In the genomic region with DNA sequence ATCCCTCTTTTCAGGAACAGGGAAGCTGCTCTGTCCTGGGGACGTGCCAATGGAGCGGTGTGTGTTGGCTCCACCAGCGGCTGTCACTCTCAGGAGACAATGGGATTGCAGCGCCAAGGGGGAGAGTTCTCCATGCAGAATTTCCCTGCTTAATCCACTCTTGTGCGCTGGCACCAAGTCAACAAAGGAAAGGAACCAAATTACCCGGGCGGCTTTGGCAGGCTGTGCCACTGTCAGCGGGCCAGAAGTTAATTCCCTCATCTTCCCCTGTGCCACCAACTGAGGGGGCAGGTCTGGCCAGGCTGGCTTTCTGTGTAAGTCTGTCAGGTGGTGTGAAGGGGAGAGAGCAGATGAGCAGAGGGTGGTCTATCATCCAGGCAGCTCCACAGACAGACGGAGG, we compare ENCODE assay signal across 9 mouse cellular contexts.
DNase-seq lines count a peak whose midpoint lies in the region; ATAC-seq and TF ChIP-seq lines count a peak whose summit lies in the region.
"Had no signal": no experiment of that assay in that cellular context is flagged by ENCODE, and none has a peak within 500 bp of the region (broad histone marks: within the 10 kb centered on the region; RNA-seq: fewer than 3 reads in every experiment).

No protein-coding gene starts in this region.

- no peaks in the 10 kb centered on the region for H3K27me3 ChIP-seq in forebrain, embryonic 13.5 days
- no peaks in the 10 kb centered on the region for H3K27me3 ChIP-seq in hindbrain, embryonic 15.5 days
- no peaks in the 10 kb centered on the region for H3K27me3 ChIP-seq in lung, embryonic 14.5 days (ENCODE audit: insufficient read depth, low read length)

- H3K4me2 ChIP-seq in forebrain, embryonic 13.5 days = 0 out of 2 replicates have a peak overlapping the region, but pooled peaks have one; percentile 20
- H3K4me2 ChIP-seq in hindbrain, embryonic 15.5 days = no peak overlapping the region
- H3K4me2 ChIP-seq in lung, embryonic 14.5 days = no peak overlapping the region

- H3K9me3 ChIP-seq in forebrain, embryonic 13.5 days (replicated peaks) = no peaks in the 10 kb centered on the region
- H3K9me3 ChIP-seq in hindbrain, embryonic 15.5 days = no peaks in the 10 kb centered on the region
- no peaks in the 10 kb centered on the region for H3K9me3 ChIP-seq in lung, embryonic 14.5 days (ENCODE audit: low read depth, low read length)

- H3K4me3 ChIP-seq in forebrain, embryonic 13.5 days = no peak overlapping the region
- H3K4me3 ChIP-seq in hindbrain, embryonic 15.5 days = no peak overlapping the region
- H3K4me3 ChIP-seq in lung, embryonic 14.5 days (ENCODE audit: low read depth, low read length) = no peak overlapping the region

- H3K27ac ChIP-seq in forebrain, embryonic 13.5 days = peak overlapping the region; percentile 51
- no peak overlapping the region; the same call in 1 of the 2 replicates for H3K27ac ChIP-seq in hindbrain, embryonic 15.5 days (replicated peaks)
- H3K27ac ChIP-seq in lung, embryonic 14.5 days (ENCODE audit: low read depth) = no peak overlapping the region
- H3K27ac ChIP-seq: liver, embryonic 14.5 days had no signal

- WGBS in forebrain, embryonic 13.5 days = 7% methylated on average over 9 of the region's 9 CpGs
- 25% methylated on average over 9 of the region's 9 CpGs for WGBS in hindbrain, embryonic 15.5 days
- WGBS in lung, embryonic 14.5 days = 61% methylated on average over 9 of the region's 9 CpGs

- peak; percentile 25 for DNase-seq in retina, adult 2 months (ENCODE audit: low read depth, low spot score)
- no peak for DNase-seq in retina, embryonic 14.5 days (ENCODE audit: low spot score)
- peak; percentile 27 for DNase-seq in lung, embryonic 14.5 days
- DNase-seq in right cerebral cortex, postnatal 14 days = peak; percentile 48
- DNase-seq in embryo, embryonic 10.5 days (ENCODE audit: low spot score) = no peak

- H3K4me1 ChIP-seq in forebrain, embryonic 13.5 days = peaks cover 54% of the 10 kb centered on the region
- H3K4me1 ChIP-seq in hindbrain, embryonic 15.5 days (replicated peaks) = peaks cover 34% of the 10 kb centered on the region
- peaks cover 4% of the 10 kb centered on the region; the same call in 1 of the 2 replicates for H3K4me1 ChIP-seq in lung, embryonic 14.5 days (ENCODE audit: insufficient read depth)

- TF ChIP-seq CTCF in lung, embryonic 14.5 days (IDR thresholded peaks at IDR 0.05; ENCODE audit: low read depth) = no peak

- H3K9ac ChIP-seq in forebrain, embryonic 13.5 days = no peak overlapping the region
- H3K9ac ChIP-seq in hindbrain, embryonic 15.5 days = no peak overlapping the region
- H3K9ac ChIP-seq in lung, embryonic 14.5 days = no peak overlapping the region
- H3K9ac ChIP-seq: liver, embryonic 14.5 days had no signal

- H3K36me3 ChIP-seq in forebrain, embryonic 13.5 days (ENCODE audit: poor library complexity, severe bottlenecking) = no peaks in the 10 kb centered on the region
- H3K36me3 ChIP-seq in hindbrain, embryonic 15.5 days = no peaks in the 10 kb centered on the region
- H3K36me3 ChIP-seq in lung, embryonic 14.5 days (ENCODE audit: insufficient read depth) = no peaks in the 10 kb centered on the region

- peak; percentile 69 for ATAC-seq in forebrain, embryonic 13.5 days
- peak; percentile 70 for ATAC-seq in hindbrain, embryonic 15.5 days (ENCODE audit: low FRiP score, low read depth)
- no peak for ATAC-seq in lung, embryonic 14.5 days (ENCODE audit: insufficient read depth)
- ATAC-seq in inflammation-experienced regulatory T-cells, adult 6 months = no peak

Comparison
In these comparisons a context has a peak if more than half of its experiments do, and no peak if none do; other contexts are left out.
1. DNase-seq: peak in retina, adult 2 months (single experiment), lung, embryonic 14.5 days (single experiment) and right cerebral cortex, postnatal 14 days (single experiment); none in retina, embryonic 14.5 days (single experiment) and embryo, embryonic 10.5 days (single experiment).
2. ATAC-seq: peak in forebrain, embryonic 13.5 days (single experiment) and hindbrain, embryonic 15.5 days (single experiment); none in lung, embryonic 14.5 days (single experiment) and inflammation-experienced regulatory T-cells, adult 6 months (single experiment).